Mouse (Mus musculus): Measurements from ENCODE around the gene Gm4792.

DNA sequence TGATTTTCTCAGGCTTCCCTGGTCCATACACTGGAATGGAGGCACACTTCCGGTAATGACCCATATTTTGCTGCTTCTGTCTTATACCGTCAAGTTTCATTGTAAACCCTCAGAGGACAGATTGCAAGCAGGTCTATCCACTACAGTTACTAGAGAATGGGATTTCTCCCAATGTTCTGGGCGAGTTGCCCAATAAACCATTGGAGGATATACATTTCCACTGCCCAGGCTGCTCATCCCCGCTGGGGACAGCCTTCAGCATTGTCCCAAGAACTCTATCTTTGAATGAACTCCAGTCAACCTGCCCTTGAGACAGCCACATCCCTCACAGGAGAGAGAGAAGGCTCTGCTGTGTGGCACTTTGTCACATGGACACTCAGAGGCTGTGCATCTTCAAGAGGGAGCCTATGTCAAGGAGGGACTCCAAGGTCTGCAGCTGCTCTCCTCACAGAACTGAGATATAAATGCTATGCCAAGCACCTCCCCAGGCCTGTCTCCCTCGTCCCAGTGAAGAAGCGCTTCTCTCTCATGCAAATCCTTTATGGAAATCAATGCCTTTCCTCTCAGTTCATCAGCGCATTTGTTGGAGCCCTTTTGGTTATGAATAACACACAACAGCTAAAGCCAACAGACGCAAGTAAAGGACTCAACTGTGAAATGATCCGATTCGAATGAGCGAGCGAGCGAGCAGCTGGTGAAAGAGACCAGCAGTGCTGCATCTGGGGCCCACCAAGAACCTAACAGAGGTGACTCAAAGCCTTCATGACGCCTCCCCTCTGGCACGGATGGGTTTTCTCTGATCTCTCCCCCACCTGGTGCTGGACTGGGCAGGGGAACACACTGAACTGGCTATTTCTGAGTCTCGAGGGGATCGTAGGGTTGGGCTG, 32.6 kb downstream of the Gm4792 start:
- TF ChIP-seq POLR2A (IDR thresholded peaks at IDR 0.05; ENCODE audit: control insufficient read depth, extremely low read depth, insufficient read depth, low read length, poor library complexity) = no peak
- no peak for TF ChIP-seq CTCF (IDR thresholded peaks at IDR 0.05; ENCODE audit: borderline replicate concordance, control insufficient read depth, extremely low read depth, insufficient read depth, low read length, poor library complexity)
